Mouse (Mus musculus) hematopoietic multipotent progenitor cell, adult 10-12 weeks (in vitro differentiated cells): ENCODE data around the gene Rtf2. TPM values are rescaled to one million over a fixed set of nuclear protein-coding genes. Genes with fewer than 3 reads are reported as not detected.

Source experiments
- polyA plus RNA-seq: library from polyadenylated mRNA; stranded (reverse); fragments of >175 nt; gene quantifications from 2 replicates; pipeline ENCODE4 v1.2.3, GENCODE M21; 2012; ENCODE audit warnings: low replicate concordance

Gene Rtf2
- 26.1 and 86.6 TPM in 2 replicates for polyA plus RNA-seq

DNA sequence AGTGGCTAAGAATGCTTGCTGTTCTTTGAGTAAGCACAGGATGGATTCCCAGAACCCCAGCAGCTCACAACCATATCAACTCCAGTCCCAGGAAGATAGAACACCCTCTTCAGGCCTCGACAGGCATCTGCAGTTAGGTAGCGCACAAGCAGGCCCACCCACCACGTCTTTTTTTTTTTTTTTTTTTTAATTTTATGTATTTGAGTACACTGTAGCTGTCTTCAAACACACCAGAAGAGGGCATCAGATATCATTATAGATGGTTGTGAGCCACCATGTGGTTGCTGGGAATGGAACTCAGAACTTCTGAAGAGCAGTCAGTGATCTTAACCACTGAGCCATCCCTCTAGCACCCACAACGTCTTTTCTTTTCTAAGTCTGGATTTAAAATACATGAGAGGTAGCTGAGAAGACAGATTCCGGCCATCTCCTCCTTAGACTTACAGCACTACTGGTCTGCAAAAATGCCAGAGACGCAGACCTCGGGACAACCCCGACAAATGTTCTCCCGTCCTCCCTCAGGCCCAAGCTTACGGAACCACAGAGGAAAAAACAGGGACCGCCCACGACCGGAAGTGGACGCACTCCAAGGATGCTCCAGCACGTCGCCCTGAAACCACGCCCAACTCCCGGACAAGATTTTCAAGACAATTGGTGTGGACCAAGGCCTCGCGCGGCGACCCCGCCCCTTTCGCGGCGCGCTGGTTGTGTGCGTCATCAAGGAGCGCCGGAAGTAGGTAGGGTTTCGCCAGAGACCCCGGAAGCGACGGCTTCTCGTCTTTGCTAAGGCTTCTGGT is at the start of gene Rtf2:
TSS of gene Rtf2 (plus strand) at position 714 of the 797 bp plus-strand sequence.

DNA sequence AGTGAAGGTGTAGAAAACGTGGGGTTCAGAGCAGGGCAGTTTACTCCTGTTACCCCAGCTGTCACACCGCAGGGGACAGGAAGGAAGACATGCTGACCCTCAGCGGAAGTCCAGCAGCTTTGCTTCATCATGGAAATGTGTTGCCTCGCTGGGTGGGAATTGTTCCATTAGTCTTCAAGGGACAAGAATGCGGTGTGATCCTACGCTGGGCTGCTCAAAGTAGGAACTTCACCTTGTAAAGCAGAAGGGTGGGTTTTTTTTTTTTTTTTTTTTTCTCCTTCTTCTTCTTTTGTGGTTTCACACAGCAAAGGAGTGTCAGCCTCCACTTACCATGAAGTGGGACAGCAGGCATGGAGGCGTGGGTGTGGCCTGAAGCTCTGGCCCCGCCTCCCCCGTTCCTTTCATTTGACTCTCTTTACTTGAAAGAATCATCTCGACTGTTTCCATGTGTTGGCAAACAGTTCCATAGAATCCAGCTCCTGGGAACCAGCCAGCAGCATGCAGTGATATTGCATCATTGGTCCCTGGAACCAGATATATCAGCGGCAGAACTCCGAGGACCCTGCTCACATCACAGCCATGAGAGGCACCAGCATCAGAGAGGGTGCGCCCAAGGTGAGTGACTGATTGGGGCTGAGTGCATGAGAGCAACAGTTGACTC is 46.8 kb upstream of the Rtf2 start, which contains the start of gene Cass4:
TSS of gene Cass4 (plus strand) at position 404 of the 661 bp plus-strand sequence.

DNA sequence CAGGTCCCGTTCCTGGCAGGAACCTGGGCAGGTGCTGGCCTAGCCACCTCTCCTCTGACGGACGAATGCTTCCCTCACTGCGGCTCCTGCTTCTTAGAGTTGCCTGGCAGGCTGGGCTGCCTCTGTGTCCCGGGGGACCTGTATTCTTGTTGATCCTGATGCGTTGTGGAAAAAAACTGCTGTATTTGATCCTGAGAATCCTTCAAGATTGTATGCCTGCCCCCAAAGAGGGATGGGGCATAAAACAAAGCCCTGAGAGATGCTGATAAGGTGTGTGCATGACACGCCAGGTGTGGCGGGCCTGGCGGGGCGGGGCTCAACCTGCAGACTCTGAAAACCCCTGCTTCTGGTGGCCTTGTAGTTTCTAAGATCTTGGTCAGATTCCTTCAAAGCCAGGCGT is 18.1 kb downstream of the Rtf2 start, which contains the start of gene Gcnt7:
TSS of gene Gcnt7 (minus strand) at position 101 of the 400 bp plus-strand sequence.

DNA sequence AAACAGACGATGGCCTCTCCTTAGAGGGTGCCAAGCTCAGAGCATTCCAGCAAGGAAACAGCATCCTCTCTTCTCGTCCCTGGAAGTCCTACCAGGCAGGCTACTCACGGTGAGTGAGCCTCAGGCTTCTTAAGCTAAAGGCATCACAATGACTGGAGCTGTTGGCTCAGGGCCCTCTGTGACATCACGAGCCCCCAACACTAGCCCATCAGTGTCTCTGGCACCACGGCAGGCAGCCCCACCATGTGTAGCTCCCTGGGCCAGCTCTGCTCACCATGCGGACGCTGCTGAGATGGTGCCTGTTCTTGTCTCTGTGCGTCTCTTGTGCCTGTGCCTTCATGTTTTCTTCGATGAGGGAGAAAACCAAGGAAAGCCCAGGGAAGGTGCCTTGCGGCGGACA is 32.0 kb downstream of the Rtf2 start, which contains the start of gene Fam209:
TSS of gene Fam209 (plus strand) at position 203 of the 400 bp plus-strand sequence.

Other genes starting within 250 kb of the Rtf2 start
- not detected in 2 replicates for gene Mc3r, start 192.1 kb upstream of the Rtf2 start, polyA plus RNA-seq
- 12.5 and 14.1 TPM in 2 replicates for gene Fam210b, start 95.0 kb upstream of the Rtf2 start, polyA plus RNA-seq
- 1.8 and 9.8 TPM in 2 replicates for gene Aurka, start 70.0 kb upstream of the Rtf2 start, polyA plus RNA-seq
- 3.2 and 14.8 TPM in 2 replicates for gene Cstf1, start 69.9 kb upstream of the Rtf2 start, polyA plus RNA-seq
- 1.8 and 6.8 TPM in 2 replicates for gene Cass4, start 46.8 kb upstream of the Rtf2 start, polyA plus RNA-seq
- not detected in 2 replicates for gene Gcnt7, start 18.0 kb downstream of the Rtf2 start, polyA plus RNA-seq
- 0.19 TPM in 1 of 2 replicates, not detected in the other for gene Fam209, start 32.0 kb downstream of the Rtf2 start, polyA plus RNA-seq
- not detected in 2 replicates for gene Tfap2c, start 109.0 kb downstream of the Rtf2 start, polyA plus RNA-seq